Mouse (Mus musculus): Measurements from ENCODE around the gene Arhgap15.

Gene Arhgap15

DNA sequence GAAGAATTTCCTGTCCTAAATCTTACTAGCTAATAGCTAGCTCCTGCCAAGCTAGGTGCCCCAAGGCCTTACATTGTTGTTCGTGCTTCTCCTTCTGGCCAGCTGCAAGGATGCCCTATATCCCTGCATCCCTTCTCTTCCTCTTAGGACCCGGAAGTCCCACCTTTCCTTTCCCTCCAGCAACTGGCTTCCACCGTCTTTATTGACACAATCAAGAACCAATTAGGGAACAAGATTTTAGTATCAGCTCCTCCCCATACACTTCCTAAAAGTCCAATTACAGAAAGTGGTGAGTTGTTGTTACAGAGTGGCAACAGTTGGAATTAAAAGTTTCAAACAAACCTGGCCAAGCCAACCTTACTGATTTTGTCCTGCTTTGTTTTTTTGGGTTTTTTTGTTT is 183.1 kb downstream of the Arhgap15 start:
- no peak for DNase-seq

GRCm38 (mm10) chr2:43939196-43939595 is 190.6 kb downstream of the Arhgap15 start:
- DNase-seq: no peak

- no peak for DNase-seq
Observed at GRCm38 (mm10) chr2:43945679-43946078, 197.1 kb downstream of the Arhgap15 start.

GRCm38 (mm10) chr2:43949775-43950492 is 201.3 kb downstream of the Arhgap15 start:
- no peak for DNase-seq

DNA sequence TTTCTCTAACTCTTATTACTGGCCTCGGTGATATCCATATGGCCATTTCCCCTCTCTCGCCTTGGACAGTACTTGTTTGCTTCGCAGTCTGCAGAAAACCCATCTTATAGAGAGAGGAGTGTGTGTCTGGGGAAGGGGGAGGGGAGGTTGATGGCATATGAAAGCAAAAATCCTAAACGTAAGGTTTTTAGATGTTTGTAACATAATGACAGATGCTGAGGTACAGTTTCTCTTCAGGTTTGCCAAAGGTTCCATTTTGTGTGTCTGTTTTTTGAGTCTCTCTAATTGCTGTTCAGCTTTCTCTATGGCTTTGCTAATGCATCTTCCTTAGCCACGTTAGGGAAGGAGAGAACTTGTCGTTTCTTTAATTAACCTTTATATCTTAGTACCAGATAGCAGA is 202.1 kb downstream of the Arhgap15 start:
- no peak for DNase-seq

GRCm38 (mm10) chr2:43959189-43959588 is 210.6 kb downstream of the Arhgap15 start:
- no peak for DNase-seq

DNA sequence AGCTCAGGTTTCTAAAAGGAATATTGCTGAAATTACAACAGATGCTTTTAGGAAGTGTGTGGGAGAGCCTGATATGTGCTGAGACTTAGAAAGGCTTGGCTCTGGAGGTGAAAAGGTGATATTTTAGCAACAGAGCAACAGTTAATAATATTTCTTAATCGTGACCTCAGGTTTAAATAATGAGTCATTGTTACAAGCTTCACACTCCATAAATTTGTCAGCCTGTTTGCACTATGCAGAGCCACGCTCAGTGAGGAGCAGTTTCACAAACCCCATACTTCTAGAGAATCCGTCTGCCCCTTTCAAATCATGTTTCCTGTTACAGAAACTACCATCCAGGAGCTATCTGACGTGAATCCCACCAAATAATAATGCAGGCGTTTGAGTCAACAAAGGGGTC is 213.8 kb downstream of the Arhgap15 start:
- no peak for DNase-seq

DNA sequence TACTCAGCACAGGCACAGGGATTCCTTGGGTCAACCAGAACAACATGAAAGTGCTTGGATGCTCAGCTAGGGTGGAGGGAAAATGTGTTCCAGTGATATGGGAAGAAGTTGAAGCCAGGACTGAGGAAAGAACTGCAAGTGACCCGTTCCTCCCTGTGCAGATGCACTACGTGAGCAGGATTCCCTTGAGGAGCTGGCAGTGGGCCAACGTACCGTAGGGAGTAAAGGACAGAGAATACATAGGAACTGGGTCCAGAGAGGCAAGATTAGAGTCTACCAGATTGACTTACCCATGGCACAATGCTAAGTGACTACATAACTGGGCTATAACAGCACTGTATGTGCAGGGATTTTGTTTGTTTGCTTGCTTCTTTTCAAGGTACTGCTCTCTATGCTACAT is 220.0 kb downstream of the Arhgap15 start:
- peak; percentile 48 to 61 for DNase-seq

DNA sequence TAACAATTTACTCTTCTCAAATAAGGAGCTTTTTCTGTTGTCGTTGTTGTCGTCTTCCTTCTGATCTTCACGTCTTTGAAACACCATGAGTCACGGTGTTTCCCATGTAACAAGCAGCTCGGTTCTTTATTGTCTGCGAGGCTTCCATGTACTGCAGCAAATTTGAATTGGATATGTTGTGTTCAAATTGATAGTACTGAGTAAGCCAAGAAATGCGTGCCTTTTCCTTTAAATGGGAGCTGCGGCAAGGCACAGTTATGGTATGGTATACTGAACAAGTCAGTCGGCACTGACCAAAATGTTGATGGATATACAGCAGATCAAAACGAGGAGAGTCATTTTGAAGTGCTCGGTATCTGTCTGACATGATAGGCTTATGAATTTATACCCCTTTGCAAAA is 229.1 kb downstream of the Arhgap15 start:
- DNase-seq: no peak

GRCm38 (mm10) chr2:43978177-43979013 is 229.8 kb downstream of the Arhgap15 start:
- DNase-seq: no peak

DNA sequence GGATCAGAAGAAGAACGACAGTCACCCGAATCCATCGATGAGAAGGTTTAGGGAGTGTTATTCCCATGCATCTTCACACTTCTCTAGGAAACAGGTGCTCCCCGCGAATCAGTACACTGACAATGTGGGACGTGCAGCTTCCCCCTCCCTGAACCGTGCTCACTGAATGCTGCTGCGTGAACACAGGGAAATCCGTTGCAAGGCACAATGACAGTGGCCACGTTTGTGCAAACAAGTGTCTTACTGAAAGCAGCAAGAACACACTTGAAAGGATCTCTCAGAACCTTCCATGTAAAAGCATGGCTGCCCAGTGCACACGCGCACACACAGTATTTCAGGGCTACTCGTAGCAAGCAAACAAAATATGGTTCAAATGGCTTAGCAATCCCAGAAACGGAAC is 237.4 kb downstream of the Arhgap15 start:
- DNase-seq: no peak

DNA sequence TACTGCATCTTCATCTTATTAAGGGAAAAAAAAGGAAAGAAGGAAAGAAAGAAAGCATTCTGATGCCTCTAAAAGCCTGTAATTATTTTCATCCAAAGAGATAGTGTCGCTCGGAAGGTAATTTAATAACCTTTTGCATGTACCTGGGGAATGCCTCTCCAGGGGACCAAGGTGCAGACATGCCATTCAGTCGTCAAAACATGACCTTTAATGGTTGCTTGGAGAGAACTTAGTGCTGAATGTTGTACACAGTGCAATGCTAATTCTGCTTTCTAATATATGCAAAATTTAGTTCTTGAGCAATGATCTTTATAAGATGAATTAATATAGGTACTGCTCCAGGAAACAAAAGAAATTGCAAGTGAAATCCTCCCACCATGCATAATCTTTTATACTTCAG is 239.3 kb downstream of the Arhgap15 start:
- no peak for DNase-seq

- DNase-seq: peak; percentile 97 to 98
Observed at GRCm38 (mm10) chr2:43989850-43990249, 241.2 kb downstream of the Arhgap15 start.

DNA sequence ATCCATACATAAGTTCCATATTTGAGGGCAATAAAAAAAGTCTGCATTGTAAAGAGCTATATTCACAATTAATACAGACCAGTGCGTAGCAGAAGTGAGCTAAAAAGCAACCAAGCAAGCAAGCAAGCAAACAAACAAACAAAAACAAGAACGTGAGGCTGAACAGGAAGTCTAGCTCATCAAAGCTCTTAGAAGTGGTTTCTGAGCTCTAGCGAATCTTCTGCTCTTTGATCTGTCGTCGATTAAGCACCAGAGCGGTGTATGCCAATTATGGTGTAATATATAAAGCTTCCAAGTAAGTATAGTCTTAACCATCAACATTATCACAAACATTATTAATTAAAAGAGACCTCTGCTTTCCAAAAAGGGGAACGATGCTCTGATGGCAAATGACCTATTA is 243.9 kb downstream of the Arhgap15 start:
- DNase-seq: no peak

GRCm38 (mm10) chr2:44002454-44002853 is 253.8 kb downstream of the Arhgap15 start:
- no peak for DNase-seq

- no peak for DNase-seq
Observed at GRCm38 (mm10) chr2:44010249-44010648, 261.6 kb downstream of the Arhgap15 start.

DNA sequence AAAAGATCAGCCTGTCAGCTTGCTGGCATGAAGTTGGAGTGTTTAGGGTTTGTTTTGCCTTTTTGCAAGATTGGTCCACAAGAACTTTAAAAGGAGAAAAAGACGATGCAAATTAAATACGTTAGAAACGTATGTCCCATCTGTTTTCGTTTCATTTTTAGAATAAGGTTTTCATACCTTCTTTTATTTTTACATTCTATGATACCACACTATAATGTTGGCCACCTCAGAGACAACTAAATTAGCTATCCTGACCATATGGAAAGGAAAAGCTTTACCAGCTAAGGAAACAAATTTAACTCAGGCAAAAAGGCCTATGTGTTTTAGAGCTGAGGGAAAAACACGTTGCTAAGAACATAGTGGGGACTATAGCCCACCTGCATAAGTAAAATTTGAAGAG is 264.8 kb downstream of the Arhgap15 start:
- no peak for DNase-seq

DNA sequence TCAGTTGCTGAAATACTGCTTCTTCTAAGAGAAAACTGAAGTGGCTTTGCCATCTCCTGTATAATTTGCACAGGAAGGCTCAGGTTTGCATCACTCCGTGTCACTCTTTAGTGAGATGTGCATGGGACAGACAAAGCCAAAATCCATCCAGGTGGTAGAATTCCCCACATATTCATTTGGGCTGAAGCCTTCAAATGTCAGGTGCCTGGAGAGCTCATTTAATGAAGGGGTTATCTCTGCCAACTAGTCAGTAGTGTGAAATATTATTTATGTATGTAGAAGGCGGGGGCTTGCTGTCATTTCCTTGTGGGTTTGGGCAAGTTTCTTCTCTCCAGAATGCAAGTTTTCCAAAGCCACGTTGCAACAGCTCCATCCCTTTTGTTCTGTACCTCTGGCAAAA is 268.1 kb downstream of the Arhgap15 start:
- peak; percentile 57 to 58 for DNase-seq

- DNase-seq: peak; percentile 64 to 74
Observed at GRCm38 (mm10) chr2:44017405-44018026, 268.9 kb downstream of the Arhgap15 start.

DNA sequence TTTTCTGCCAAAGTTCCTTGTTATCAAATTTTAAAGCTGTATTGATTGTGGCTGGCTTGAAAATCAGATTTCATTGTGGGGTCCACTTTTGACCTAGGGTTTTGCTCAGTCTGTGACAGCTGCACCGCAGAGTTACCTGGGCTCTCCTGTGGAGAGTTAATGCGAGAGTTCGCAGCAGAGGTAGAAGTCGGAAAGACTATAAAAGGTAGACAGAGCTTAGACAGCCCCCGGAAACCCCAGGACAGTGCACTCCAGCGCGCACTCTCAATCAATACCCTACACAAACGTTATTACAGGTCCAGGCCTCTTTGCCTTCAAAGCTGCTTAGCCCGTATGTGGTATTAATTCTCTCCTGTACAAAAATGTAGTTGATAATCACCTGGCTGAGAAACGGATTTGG is 269.4 kb downstream of the Arhgap15 start:
- DNase-seq: no peak

DNA sequence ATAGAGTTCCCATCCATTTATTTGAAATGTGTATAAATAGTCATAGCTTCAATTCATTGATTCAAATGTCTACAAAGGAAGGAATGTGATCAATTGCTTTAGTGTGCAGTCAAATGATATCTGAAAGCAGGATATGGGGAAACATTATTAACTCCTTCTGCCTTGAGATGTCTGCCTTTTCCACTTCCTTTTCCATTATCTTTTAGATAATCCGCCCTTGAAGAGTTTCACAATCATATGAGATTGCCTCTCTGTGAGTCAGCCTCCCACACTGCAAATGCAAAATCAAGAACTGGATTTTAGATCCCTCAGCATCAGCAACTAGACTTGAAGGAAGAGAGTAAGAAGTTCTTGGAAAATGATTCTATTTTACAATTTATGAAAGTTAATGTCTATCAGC is 276.1 kb downstream of the Arhgap15 start:
- DNase-seq: no peak

DNA sequence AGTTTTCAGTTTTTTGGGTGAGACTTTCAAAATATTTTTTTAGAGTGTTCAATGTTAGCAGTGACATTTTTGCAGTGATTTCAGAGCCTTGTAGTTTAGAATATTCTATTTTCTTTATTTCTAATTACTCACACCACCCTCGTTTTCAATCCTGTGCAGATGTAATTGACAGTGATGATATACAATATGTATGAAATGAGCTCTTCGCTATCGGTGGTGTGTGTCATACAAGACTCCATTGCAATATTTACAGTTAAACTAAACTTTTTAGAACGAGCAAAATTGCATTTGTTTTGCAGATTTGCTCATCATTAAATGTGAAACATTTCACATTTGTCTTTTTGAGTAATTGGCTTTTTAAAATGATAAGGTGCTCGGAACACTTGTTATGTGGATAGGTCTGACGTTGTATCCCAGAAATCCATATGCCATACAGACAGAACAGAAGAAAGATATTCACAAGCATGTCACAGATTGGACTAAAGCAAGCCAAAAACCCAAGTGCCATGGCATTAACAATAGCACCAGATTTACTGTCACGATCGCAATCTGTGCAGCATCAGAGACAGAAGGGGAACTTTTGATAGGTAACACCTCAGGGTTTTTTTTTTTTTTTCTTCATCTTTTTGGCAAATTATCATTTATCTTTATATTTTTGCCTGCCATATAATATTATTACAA is 280.6 kb downstream of the Arhgap15 start:
- DNase-seq: peak; percentile 18 to 25

- DNase-seq: no peak
Observed at GRCm38 (mm10) chr2:44029865-44030264, 281.2 kb downstream of the Arhgap15 start.

Measured in cerebellum, postnatal 10 days (tissue).